Mouse (Mus musculus) liver, adult (tissue): ENCODE measurements at regions not wholly inside any gene's neighbourhood (a gene's known extent, or its start where the extent isn't known, plus 50 kb on each side); places are given as distances from the start of the nearest gene placed in this dataset.

Source experiments
- GATA4 ChIP-seq: IDR thresholded peaks from 2 replicates; pipeline ENCODE4 v1.6.1; 2014; ENCODE audit warnings: mild to moderate bottlenecking, low read length; ENCODE audit not compliant: insufficient replicate concordance

DNA sequence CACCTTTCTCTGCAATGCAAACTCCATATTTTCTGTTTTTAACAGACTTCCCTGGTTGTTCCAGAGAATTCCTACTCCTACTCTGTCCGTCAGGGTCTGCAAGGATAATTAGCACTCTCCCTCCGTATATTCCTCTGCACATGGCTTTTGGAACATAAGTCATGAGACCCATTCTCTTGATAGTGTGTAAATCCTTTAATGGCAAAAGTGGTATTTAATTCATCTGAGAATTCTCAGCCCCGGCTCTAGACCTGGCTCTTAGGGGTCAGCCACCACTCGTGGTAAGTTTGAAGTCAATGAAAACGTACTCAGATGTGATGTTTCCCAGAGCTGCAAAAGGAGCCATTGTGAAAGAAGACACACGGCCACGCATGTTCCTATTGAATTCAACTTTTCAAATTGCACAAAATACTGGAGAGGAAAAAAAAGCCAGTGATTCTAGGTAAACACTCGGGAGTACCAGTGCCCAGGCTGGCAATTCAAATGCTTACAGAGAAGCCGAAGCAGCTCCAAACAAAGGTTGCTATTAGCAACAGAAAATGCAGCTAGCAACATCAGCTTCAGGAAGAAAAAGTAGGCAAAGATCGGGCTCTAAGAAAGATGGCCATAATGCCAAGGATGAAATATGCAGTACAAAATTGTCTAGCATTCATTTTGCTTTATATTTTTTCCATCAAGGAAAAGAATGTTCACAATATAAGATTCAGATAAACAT, 258.2 kb upstream of the Zpld1 start:
- TF ChIP-seq GATA4 = no peak

DNA sequence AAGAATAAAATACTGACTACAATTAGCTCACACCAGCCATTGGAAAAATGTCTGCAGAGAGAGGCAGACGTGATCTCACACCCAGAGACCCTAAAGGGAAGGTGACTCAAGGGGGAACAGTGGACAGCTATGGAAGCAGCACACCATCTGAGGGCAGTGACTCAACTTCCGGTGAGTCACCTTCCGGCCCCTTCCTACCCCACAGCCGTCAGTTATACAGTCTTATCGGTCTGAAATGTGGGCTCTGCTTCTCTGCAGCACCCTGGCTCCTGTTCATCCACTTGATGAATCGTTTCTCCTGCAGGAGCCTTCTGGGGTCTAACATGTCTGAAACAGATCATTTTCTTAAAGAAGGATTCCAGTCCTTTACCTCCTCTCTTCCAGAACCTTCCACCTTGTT, 257.4 kb upstream of the Zpld1 start:
- no peak for TF ChIP-seq GATA4

DNA sequence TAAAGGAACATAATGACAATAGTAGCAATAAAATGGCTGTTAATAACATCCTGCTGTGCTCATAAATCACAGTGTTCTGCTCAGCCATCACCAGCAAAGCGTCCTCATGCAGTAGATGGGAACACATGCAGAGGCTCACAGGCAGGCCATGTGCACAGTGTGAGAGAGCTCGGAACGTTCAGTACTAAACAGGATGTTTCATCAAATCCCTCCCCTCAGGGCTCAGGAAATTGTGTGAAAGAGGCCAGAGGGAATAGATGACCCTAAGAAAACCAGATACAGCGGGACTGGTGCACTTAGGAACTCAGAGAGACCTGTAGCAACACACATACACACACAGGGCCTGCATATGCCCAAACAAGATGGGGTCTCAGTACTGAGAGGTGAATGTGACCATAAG, 256.1 kb upstream of the Zpld1 start:
- no peak for TF ChIP-seq GATA4

DNA sequence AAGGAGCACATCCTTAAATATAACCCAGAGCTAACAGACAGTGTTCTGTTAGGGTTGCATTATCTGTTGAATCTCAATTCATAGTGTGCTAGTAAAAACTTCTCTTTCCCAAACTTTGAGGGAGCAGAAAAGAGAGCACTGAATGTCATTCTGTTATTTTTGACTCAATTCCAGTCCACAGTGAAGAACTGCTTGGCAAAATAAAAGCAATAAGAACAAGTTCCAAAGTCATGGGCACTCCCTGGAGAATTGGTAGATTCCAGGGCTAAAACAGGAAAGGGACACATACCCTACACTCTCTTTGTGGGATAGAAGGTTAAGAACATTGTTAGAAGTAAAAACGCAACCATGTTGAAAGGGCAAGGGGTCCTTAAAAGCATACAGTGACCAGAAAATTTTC, 253.6 kb upstream of the Zpld1 start:
- TF ChIP-seq GATA4 = no peak

DNA sequence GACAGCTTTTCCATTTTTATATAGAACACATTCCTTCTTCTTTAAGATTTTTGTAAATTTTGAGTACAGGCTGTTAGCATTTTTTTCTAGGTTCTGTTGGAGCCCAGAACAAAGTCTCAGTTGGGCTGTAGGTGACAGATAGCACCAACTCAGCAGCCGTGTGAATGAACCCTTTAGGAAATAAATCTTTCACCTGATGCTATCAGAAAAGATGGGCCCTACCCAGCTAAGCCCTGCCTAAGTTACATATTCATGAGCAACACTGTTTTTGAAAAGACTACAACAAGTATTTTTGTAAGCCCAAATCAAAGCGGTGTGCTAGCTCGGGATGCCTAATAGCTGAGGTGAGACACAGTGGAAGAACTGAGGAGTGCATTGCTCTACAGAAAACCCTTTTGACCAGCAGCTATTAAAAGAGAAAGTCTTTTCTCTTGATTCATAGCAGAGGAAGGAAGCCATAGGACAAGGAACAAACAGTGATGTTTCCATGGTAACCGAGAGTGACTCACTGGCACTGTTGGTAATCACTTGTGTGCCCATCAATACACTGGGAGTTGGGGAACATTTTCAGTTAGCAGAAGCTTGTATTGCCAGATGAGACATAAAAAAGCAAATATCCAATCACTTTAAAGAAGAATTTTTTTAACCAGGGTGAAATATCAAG, 253.0 kb upstream of the Zpld1 start:
- no peak for TF ChIP-seq GATA4

DNA sequence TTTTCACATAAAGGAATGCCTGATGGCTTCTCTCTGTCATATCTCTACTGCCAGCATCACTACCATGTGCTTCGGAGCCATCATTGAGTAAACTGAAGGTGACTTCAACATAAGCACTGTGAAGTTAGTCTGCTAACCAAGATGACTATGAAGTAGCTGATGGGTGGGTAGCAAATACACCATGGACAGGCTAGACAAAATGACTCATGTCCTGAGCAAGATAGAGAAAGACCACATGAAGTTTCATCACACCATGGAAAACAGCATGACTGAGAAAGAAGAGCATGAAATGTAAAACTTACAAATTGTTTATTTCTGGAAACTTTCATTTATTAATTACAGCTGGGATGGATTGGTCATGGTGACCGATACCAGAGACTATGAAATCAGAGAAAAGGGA, 249.3 kb upstream of the Zpld1 start:
- no peak for TF ChIP-seq GATA4

DNA sequence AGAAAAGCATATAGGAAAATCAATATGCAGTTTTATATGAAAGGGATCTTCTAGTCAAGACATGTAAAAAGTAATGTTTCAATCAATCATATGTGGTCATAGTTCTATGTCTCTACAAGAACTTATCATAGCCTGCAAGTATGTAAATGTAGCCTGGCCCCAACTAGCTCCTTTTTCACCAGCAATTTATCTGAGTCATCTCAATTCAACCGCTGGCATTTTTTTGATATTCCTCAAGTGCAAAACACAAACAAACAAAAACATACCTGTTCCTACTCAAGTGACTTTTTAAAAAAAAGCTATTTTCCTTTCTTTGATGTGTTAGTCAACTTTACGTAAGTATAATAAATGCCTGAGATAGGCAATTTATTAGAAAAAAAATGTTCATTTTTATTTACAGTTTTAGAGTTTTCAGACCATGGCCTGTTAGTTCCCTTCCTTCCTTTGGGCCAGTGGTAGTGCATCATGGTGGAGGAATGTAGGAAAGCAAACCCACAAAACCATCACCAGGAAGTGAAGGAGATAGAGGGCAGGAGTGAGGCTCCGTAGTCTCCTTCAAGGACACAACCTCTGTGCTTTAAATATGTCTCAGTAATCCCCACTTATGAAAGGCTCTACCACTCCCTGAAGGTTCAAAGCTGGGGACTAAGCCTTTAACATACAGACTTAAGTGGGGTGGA, 242.7 kb upstream of the Zpld1 start:
- no peak for TF ChIP-seq GATA4

DNA sequence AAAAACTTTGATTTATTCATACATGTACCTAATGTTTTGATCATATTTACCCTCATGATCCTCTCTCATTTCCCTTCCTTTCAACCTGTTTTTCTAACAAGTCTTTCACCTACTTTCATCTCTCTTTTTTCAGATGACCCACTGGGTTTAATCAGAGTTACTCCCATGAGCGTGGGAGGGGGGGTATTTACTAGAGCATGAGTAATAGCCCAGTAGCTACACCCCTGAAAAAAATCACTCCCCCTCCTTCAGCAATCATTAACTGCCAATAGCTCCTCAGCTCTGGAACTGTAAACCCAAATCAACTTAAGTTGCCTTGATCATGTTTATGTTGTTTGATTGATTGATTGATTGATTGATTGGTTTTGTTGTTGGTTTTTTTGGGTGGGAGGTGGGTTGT, 241.4 kb upstream of the Zpld1 start:
- TF ChIP-seq GATA4 = no peak

DNA sequence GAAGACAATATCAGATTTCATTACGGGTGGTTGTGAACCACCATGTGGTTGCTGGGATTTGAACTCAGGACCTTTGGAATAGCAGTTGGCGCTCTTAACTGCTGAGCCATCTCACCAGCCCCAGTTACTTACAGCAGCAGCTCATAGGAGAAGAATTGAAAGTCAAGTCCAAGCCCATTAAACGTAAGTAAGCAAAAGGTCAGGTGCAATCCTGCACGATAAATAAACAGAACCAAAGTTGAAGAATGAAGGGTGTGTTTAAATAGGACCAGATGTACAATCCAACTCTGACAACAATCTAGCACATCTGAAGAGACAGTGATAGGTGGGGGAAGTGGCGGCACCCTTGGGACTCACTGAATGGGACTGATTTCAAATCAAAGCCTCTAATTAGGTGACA, 239.8 kb upstream of the Zpld1 start:
- no peak for TF ChIP-seq GATA4

DNA sequence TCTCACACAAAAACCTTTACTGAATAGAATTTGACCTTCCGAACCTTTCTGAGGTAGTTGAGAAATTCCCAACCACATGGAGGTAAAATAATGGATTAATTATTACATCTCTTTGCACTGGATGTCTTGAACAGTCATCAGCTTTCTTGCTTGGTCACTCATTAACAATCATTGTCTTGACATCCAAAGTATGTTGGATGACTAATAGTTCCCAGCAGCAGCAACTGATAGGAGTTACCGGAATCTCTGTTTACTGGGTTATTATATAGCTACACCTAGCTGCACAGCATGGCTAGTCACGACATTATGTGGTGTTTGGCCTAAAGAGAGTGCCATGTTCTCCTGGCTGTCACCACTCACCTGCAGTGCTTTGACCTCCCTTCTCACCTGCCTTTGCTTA, 234.9 kb upstream of the Zpld1 start:
- TF ChIP-seq GATA4 = no peak

DNA sequence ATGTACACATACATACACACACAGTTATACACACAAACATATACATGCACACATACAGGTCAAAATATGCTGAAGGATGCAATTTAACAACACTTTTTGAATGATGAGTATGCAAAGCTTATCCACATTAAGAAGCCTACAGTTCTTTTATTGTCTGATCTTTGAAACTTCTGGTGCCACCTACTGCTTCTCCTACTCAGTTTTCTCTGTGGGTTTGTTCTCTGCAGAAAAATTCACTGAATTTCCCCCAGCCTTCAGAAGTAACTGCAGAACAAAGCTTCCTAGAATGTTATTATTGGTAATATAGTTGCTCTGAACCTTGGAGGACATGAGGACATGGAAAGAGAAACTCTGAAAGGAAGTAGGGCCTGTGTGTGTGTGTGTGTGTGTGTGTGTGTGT, 233.1 kb upstream of the Zpld1 start:
- no peak for TF ChIP-seq GATA4

DNA sequence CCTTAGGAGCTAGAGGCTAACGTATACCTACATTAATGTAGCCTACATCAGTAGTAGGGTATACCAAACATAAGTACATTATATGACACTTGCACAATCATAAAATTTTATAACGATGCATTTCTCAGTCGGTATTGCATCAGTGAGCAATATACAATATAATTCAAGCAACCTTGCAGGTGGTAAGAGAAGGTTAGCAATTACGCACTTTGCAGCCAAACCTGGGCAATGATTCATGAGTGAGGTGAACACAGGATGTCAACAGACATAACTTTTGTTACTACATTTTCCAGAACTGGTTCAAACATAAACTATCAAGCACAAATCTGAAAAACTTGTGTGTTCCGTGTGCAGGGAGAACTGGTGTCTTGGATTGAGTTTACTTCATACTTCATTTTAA, 229.9 kb upstream of the Zpld1 start:
- TF ChIP-seq GATA4 = no peak

DNA sequence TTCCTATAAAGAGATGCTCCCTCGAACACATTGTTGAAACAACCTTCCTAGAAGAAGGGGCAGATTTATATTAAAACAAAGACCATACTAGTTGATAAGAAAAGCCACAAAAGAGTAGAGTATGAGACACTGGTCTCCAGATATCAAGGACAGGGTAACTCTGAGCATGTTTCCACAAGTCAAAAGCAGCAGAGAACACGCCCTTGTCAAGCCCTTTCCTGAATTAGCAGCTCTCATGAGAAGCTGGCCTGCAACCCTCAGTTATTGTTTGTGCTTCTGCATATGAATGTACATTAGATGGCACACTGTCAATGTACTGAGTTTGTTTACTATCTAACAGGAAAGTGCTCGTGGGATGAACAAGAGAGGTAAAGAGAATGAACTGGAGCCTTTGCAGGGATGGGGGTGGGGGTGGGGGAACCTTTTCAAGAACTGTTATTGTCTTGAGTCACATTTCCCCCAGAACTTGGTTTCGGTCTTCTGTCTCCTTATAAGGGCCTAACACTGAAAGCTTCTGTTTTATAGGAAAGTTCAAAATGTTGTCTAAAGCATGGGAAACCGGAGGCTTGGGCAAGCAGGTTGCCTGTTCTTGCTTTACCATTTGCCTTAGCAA, 228.6 kb upstream of the Zpld1 start:
- TF ChIP-seq GATA4 = no peak

DNA sequence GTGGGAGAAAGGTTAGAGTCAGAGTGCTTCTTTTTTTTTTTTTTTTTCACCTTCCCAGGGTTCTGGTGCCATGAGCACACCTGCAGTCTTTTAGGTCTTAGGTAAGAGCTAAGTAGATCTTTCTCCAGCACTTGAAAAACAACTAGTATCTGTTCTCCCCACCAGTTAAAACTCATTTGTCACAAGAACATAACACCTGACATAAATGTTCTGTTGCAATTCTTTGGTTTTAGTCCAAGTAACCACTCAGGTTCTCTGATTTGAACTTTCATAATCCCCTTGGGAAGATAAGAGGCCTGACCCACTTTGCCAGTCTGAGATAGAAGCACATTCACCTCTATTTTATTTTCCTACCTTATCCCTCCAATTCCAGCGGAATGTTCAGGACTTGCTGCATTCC, 225.5 kb upstream of the Zpld1 start:
- TF ChIP-seq GATA4 = no peak

DNA sequence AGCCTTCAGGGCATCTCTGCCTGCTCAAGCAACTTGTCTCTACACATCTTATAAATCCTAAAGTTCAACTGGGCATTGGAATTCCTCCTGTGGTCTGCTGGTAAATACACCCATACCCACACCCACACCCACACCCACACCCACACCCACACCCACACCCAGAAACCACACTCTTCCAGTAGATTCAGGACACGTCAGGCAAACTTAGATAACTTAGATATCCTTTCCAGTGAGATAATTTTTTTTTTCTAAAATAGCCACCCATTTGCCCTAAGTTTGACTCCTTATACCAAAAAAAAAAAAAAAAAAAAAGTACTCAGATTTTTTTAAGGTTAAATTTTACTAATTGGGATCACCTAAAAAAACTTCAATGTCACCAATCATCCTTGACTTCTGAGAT, 224.5 kb upstream of the Zpld1 start:
- no peak for TF ChIP-seq GATA4

DNA sequence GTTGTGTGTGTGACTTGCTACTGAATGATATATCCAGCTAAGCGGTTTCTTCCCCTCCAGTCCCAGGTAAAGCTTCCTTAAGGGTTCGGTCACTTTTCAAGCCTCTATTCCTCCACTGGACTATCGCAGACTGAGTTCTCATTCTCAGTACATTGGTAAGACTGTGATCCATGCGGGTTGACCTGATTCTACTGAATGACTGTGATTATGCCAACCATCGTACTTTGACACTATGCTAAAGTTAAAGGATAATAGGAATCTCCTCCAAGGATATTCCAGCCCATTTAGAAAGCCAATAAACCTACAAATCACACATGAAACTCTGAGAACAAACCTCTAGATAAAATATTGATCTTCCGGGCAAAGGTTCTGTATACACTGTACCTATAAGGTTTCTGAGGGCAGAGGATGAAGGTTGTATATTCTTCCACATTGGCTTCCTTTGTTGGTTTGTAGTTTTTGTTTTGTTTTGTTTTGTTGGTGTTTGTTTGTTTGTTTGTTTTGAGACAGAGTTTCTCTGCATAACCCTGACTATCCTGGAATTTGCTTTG, 223.7 kb upstream of the Zpld1 start:
- no peak for TF ChIP-seq GATA4

DNA sequence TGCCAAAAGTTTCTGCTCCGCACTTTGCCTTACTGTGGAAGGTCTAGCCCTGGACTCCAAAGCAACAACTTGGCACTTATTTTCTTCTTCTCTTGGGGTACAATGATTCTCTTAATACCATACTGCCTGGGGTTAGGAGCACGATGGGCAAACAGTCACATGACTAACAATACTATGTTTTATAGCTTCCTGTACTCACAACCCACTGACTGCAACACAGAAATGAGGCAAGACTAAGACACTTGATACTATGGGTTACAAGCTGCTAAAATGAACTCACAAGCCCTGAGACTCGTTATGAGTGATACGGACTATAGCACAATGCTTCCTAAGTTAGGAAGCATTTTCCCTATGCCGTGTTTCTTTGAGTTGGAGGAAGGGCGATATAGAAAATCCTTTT, 222.3 kb upstream of the Zpld1 start:
- TF ChIP-seq GATA4 = no peak
